Mouse (Mus musculus) retina, postnatal 7 days (tissue): Measurements from ENCODE around the gene Sp140.
"Not testable (repeated sequence)": the region's sequence is repeated elsewhere in the genome, so short reads cannot be mapped to it uniquely, and the experiment has no call there.

Source experiments
- DNase-seq: peaks from one replicate; pipeline ENCODE4 v3.0.0-alpha.2; 2012; ENCODE audit warnings: low read depth, low spot score

Sp140 gene

GRCm38 (mm10) chr1:85600078-85600477, at the start of gene Sp140:
Gene Sp140 (plus strand): TSS chr1:85600378.
- not testable (repeated sequence) for DNase-seq

GRCm38 (mm10) chr1:85555261-85555660, 44.9 kb upstream of the Sp140 start:
- not testable (repeated sequence) for DNase-seq

GRCm38 (mm10) chr1:85573554-85573953, 26.6 kb upstream of the Sp140 start:
- DNase-seq: not testable (repeated sequence)

- DNase-seq: not testable (repeated sequence)
These were observed 24.8 kb upstream of the Sp140 start, which contains the start of gene G530012D18Rik for GRCm38 (mm10) chr1:85575376-85575775. Gene G530012D18Rik (plus strand): TSS chr1:85575676.

- not testable (repeated sequence) for DNase-seq
These were observed 21.7 kb upstream of the Sp140 start for GRCm38 (mm10) chr1:85578372-85579010.

GRCm38 (mm10) chr1:85579199-85580147, 20.7 kb upstream of the Sp140 start:
- DNase-seq: not testable (repeated sequence)

GRCm38 (mm10) chr1:85580148-85580534, 20.0 kb upstream of the Sp140 start:
- not testable (repeated sequence) for DNase-seq

GRCm38 (mm10) chr1:85580578-85580977, 19.6 kb upstream of the Sp140 start:
- not testable (repeated sequence) for DNase-seq

- not testable (repeated sequence) for DNase-seq
These were observed 18.7 kb upstream of the Sp140 start for GRCm38 (mm10) chr1:85581518-85581917.

GRCm38 (mm10) chr1:85588697-85589096, 11.5 kb upstream of the Sp140 start:
- not testable (repeated sequence) for DNase-seq

GRCm38 (mm10) chr1:85592526-85592925, 7.7 kb upstream of the Sp140 start:
- DNase-seq: not testable (repeated sequence)

GRCm38 (mm10) chr1:85598271-85599012, 1.7 kb upstream of the Sp140 start, which contains the start of gene Sp110:
Gene Sp110 (minus strand): TSS chr1:85598817.
- not testable (repeated sequence) for DNase-seq

GRCm38 (mm10) chr1:85600794-85601193, 616 bp downstream of the Sp140 start:
- not testable (repeated sequence) for DNase-seq

- DNase-seq: not testable (repeated sequence)
These were observed 4.2 kb downstream of the Sp140 start for GRCm38 (mm10) chr1:85604341-85604740.

GRCm38 (mm10) chr1:85608361-85608760, 8.2 kb downstream of the Sp140 start:
- not testable (repeated sequence) for DNase-seq

GRCm38 (mm10) chr1:85610581-85610980, 10.4 kb downstream of the Sp140 start:
- not testable (repeated sequence) for DNase-seq

GRCm38 (mm10) chr1:85615096-85615495, 14.9 kb downstream of the Sp140 start:
- DNase-seq: not testable (repeated sequence)

- DNase-seq: not testable (repeated sequence)
These were observed 15.6 kb downstream of the Sp140 start for GRCm38 (mm10) chr1:85615819-85616218.

GRCm38 (mm10) chr1:85617161-85617560, 17.0 kb downstream of the Sp140 start:
- not testable (repeated sequence) for DNase-seq

GRCm38 (mm10) chr1:85618689-85619088, 18.5 kb downstream of the Sp140 start:
- DNase-seq: not testable (repeated sequence)

GRCm38 (mm10) chr1:85636936-85637335, 36.8 kb downstream of the Sp140 start:
- DNase-seq: not testable (repeated sequence)
